Mouse (Mus musculus) liver, embryonic 14.5 days (tissue): ENCODE data around the gene Klk7. TPM values are rescaled to one million over a fixed set of nuclear protein-coding genes. Genes with fewer than 3 reads are reported as not detected.

Experiments used
- ATAC-seq: fragments of 200-750 bp; cut with Nextera tagmentation; 2 replicates; pipeline ENCODE4 v1.8.0; 2017; ENCODE audit warnings: moderate number of reproducible peaks, mild to moderate bottlenecking, moderate library complexity; ENCODE audit not compliant: insufficient read depth
- DNase-seq, 3 experiments: peaks; one replicate each; pipeline ENCODE4 v3.0.0-alpha.2; 2012 to 2013; ENCODE audit warnings: low read depth in 3 of 3, low spot score in 3 of 3
- H3K27ac ChIP-seq: fragments of 300-500 bp; sonication (generic); 2 replicates; pipeline ENCODE4 v1.5.1; 2014; ENCODE audit warnings: moderate library complexity, mild to moderate bottlenecking, control low read depth, inconsistent platforms
- H3K27me3 ChIP-seq: fragments of 300-500 bp; sonication (generic); 2 replicates; pipeline ENCODE4 v1.6.1; 2014; ENCODE audit warnings: mild to moderate bottlenecking, low read length, moderate library complexity; ENCODE audit not compliant: control insufficient read depth, insufficient read depth
- H3K36me3 ChIP-seq: fragments of 300-500 bp; sonication (generic); replicated peaks from 2 replicates; pipeline ENCODE4 v1.6.1; 2014; ENCODE audit warnings: low read depth; ENCODE audit not compliant: control insufficient read depth, insufficient read depth
- H3K4me1 ChIP-seq, 2 experiments: fragments of 200-500 bp in 1 of 2; fragments of 300-500 bp in 1 of 2; sonication (generic) in 1 of 2; replicated peaks; 2 replicates each; pipeline ENCODE4 v1.6.1; 2012 to 2014; ENCODE audit warnings: antibody characterized with exemption in 1 of 2, inconsistent platforms in 1 of 2, low read length in 1 of 2; ENCODE audit not compliant: control insufficient read depth in 2 of 2, insufficient read depth in 2 of 2
- H3K4me2 ChIP-seq: fragments of 300-500 bp; sonication (generic); 2 replicates; pipeline ENCODE4 v1.6.1; 2014; ENCODE audit warnings: low read depth, mild to moderate bottlenecking, control low read depth, moderate library complexity
- H3K4me3 ChIP-seq, 2 experiments: fragments of 200-500 bp in 1 of 2; fragments of 300-500 bp in 1 of 2; sonication (generic) in 1 of 2; 2 replicates each; pipeline ENCODE4 v1.5.1; 2012 to 2014; ENCODE audit warnings: low read depth in 2 of 2, low read length in 2 of 2, mild to moderate bottlenecking in 2 of 2, control low read depth in 1 of 2, inconsistent platforms in 1 of 2, moderate library complexity in 1 of 2; ENCODE audit not compliant: insufficient read depth in 1 of 2
- H3K9ac ChIP-seq: fragments of 300-500 bp; sonication (generic); replicated peaks from 2 replicates; pipeline ENCODE4 v1.6.1; 2014; ENCODE audit warnings: mild to moderate bottlenecking, control low read depth, moderate library complexity
- H3K9me3 ChIP-seq: fragments of 300-500 bp; sonication (generic); 2 replicates; pipeline ENCODE4 v1.6.1; 2016; ENCODE audit warnings: low read length, mixed read lengths; ENCODE audit not compliant: control insufficient read depth
- CTCF ChIP-seq: IDR thresholded peaks from 2 replicates; pipeline ENCODE4 v1.5.1; 2016; ENCODE audit warnings: antibody characterized with exemption, low read depth, control low read depth
- EP300 ChIP-seq: IDR thresholded peaks from 2 replicates; pipeline ENCODE4 v1.6.1; 2016; ENCODE audit warnings: antibody characterized with exemption, low read depth
- WGBS: fragments of 180-500 bp; shearing (Covaris S2); extraction: QIAGEN DNeasy Blood & Tissue Kit; methylation state at CpG from one replicate; pipeline ENCODE4 v1.1.7; 2014; ENCODE audit not compliant: insufficient replicate concordance; 5-methylcytosine and 5-hydroxymethylcytosine counted together
- polyA plus RNA-seq, 2 experiments: library from polyadenylated mRNA; depleted of rRNA in 1 of 2; stranded (reverse) in 1 of 2; unstranded in 1 of 2; fragments of >200 nt; fragmentation: Nextera tagmentation in 1 of 2; extraction: Ambion mirVana in 1 of 2; gene quantifications; 2 replicates each; pipeline versions ENCODE4 v1.2.1 to v1.2.3; 2012 to 2014

The Klk7 gene
- polyA plus RNA-seq (2012; rRNA removed) (0.02 TPM in 1 of 2 replicates, not detected in the other), polyA plus RNA-seq (2014; fragmentation: Nextera tagmentation; extraction: Ambion mirVana) (not detected in 2 replicates)

- H3K27ac ChIP-seq: no peak within 1 kb of the TSS
- no peaks in the 10 kb centered on the region for H3K9me3 ChIP-seq
- TF ChIP-seq CTCF (no peak), EP300 (no peak)
- ATAC-seq: no peak
- no peak for DNase-seq
- no peak within 1 kb of the TSS for H3K4me2 ChIP-seq
- no peaks in the 10 kb centered on the region for H3K36me3 ChIP-seq
- no peaks in the 10 kb centered on the region for H3K27me3 ChIP-seq
- 47% methylated on average over 5 of the region's 5 CpGs for WGBS
- H3K4me1 ChIP-seq: no peaks in the 10 kb centered on the region
- no peak within 1 kb of the TSS for H3K9ac ChIP-seq
- H3K4me3 ChIP-seq: no peak within 1 kb of the TSS
Measured at GRCm38 (mm10) chr7:43810994-43811393, at the start of gene Klk7. Klk7 (plus strand) TSS chr7:43811294.

GRCm38 (mm10) chr7:43766484-43766883 is 44.6 kb upstream of the Klk7 start:
- H3K4me3 ChIP-seq: no peak overlapping the region
- no peak overlapping the region for H3K9ac ChIP-seq
- H3K27me3 ChIP-seq: no peaks in the 10 kb centered on the region
- H3K4me2 ChIP-seq: no peak overlapping the region
- TF ChIP-seq CTCF: no peak
- TF ChIP-seq EP300: no peak
- DNase-seq (no peak), ATAC-seq (no peak)
- no peaks in the 10 kb centered on the region for H3K9me3 ChIP-seq
- no peaks in the 10 kb centered on the region for H3K4me1 ChIP-seq
- no peak overlapping the region for H3K27ac ChIP-seq
- H3K36me3 ChIP-seq: no peaks in the 10 kb centered on the region
- 35% methylated on average over 8 of the region's 8 CpGs for WGBS

- Histone ChIP-seq H3K4me2 (no peak within 1 kb of the TSS), H3K36me3 (no peaks in the 10 kb centered on the region), H3K4me3 (no peak within 1 kb of the TSS), H3K9ac (no peak within 1 kb of the TSS), H3K27me3 (no peaks in the 10 kb centered on the region), H3K4me1 (no peaks in the 10 kb centered on the region), H3K9me3 (no peaks in the 10 kb centered on the region), H3K27ac (no peak within 1 kb of the TSS)
- TF ChIP-seq CTCF: no peak
- no peak for TF ChIP-seq EP300
- 47% methylated on average over 4 of the region's 4 CpGs for WGBS
- ATAC-seq (no peak), DNase-seq (no peak)
Measured at GRCm38 (mm10) chr7:43768597-43768996, 42.5 kb upstream of the Klk7 start, which contains the start of gene Klk12. Klk12 (plus strand) TSS chr7:43768897.

- Histone ChIP-seq H3K4me3 (no peak overlapping the region), H3K27ac (no peak overlapping the region), H3K9ac (no peak overlapping the region), H3K9me3 (no peaks in the 10 kb centered on the region), H3K4me2 (no peak overlapping the region), H3K4me1 (no peaks in the 10 kb centered on the region), H3K36me3 (no peaks in the 10 kb centered on the region), H3K27me3 (no peaks in the 10 kb centered on the region)
- TF ChIP-seq EP300 (no peak), CTCF (no peak)
- DNase-seq (no peak), ATAC-seq (no peak)
- WGBS: 72% methylated on average over 8 of the region's 8 CpGs
Measured at GRCm38 (mm10) chr7:43769636-43770035, 41.5 kb upstream of the Klk7 start.

- no peak overlapping the region for H3K27ac ChIP-seq
- H3K4me2 ChIP-seq: no peak overlapping the region
- ATAC-seq (no peak), DNase-seq (no peak)
- WGBS: 74% methylated on average over 10 of the region's 10 CpGs
- no peaks in the 10 kb centered on the region for H3K27me3 ChIP-seq
- no peaks in the 10 kb centered on the region for H3K9me3 ChIP-seq
- H3K4me3 ChIP-seq: no peak overlapping the region
- no peaks in the 10 kb centered on the region for H3K36me3 ChIP-seq
- H3K4me1 ChIP-seq: no peaks in the 10 kb centered on the region
- H3K9ac ChIP-seq: no peak overlapping the region
- TF ChIP-seq EP300 (no peak), CTCF (no peak)
Measured at GRCm38 (mm10) chr7:43770701-43771100, 40.4 kb upstream of the Klk7 start.
